In genomic region chr11:101589444-101589843, GRCm38 (mm10) we compare ENCODE assay signal across 9 mouse cellular contexts. TPM values are rescaled to one million over a fixed set of nuclear protein-coding genes. Genes with fewer than 3 reads are reported as not detected.
DNase-seq lines count a peak whose midpoint lies in the region; ATAC-seq and TF ChIP-seq lines count a peak whose summit lies in the region.
"Had no signal": no experiment of that assay in that cellular context is flagged by ENCODE, and none has a peak within 500 bp of the region (broad histone marks: within the 10 kb centered on the region; RNA-seq: fewer than 3 reads in every experiment).

No protein-coding gene starts in this region.

- no peaks in the 10 kb centered on the region for H3K9me3 ChIP-seq in heart, embryonic 10.5 days
- H3K9me3 ChIP-seq: limb, embryonic 15.5 days had no signal

- no peak for TF ChIP-seq POLR2A in brain, embryonic 14.5 days (IDR thresholded peaks at IDR 0.05; ENCODE audit: borderline replicate concordance, extremely low read depth, insufficient read depth, insufficient read length, poor library complexity, severe bottlenecking)

- no peaks in the 10 kb centered on the region for H3K27me3 ChIP-seq in heart, embryonic 10.5 days (ENCODE audit: insufficient read depth, poor library complexity, severe bottlenecking)
- H3K27me3 ChIP-seq: limb, embryonic 15.5 days had no signal

- H3K4me3 ChIP-seq in heart, embryonic 10.5 days, result no peak overlapping the region
- no peak overlapping the region for H3K4me3 ChIP-seq in layer of hippocampus, adult 2 months
- H3K4me3 ChIP-seq: limb, embryonic 15.5 days had no signal

- no peaks in the 10 kb centered on the region for H3K4me1 ChIP-seq in heart, embryonic 10.5 days
- H3K4me1 ChIP-seq: limb, embryonic 15.5 days had no signal

- DNase-seq in heart, adult 8-10 months (ENCODE audit: low spot score), result peak; percentile 38
- DNase-seq in heart, embryonic 10.5 days (ENCODE audit: low spot score), result no peak
- peak; percentile 56 for DNase-seq in brain, embryonic 14.5 days (ENCODE audit: low read depth)
- peak; percentile 41 for DNase-seq in gastrocnemius, adult 18-20 months (ENCODE audit: low spot score)
- peak; percentile 30 to 80 for DNase-seq in layer of hippocampus, adult 2 months (ENCODE audit: low spot score in 2 of 2)
- DNase-seq in lung, postnatal 36 days, result peak; percentile 76
- peak; percentile 76 to 85 for DNase-seq in spleen, postnatal 4 days (ENCODE audit: low spot score in 2 of 2)

- H3K36me3 ChIP-seq in heart, embryonic 10.5 days, result peaks cover 10% of the 10 kb centered on the region; the same call in 1 of the 2 replicates

- no peak overlapping the region for H3K27ac ChIP-seq in heart, embryonic 10.5 days
- H3K27ac ChIP-seq in layer of hippocampus, adult 2 months, result no peak overlapping the region
- H3K27ac ChIP-seq: limb, embryonic 15.5 days had no signal

- peak; percentile 81 for TF ChIP-seq CTCF in brain, embryonic 14.5 days (IDR thresholded peaks at IDR 0.05; ENCODE audit: borderline replicate concordance, extremely low read depth, insufficient read depth, insufficient read length)
- peak; percentile 94 for TF ChIP-seq CTCF in layer of hippocampus, adult 2 months (conservative IDR thresholded peaks at IDR 0.05)

- WGBS in heart, embryonic 10.5 days, result 30% methylated on average over 5 of the region's 5 CpGs

- peak; percentile 71 for ATAC-seq in CD4-positive, CD25-positive, alpha-beta regulatory T cell, adult 4 months

RNA-seq across cellular contexts. Expression of gene Tmem106a, which starts 7.4 kb away (rescaled TPM):
- 1 to 10 TPM; 3.8 to 6.8 (median 4.1) TPM for total RNA-seq in heart, adult 8-10 months (2022)
- polyA plus RNA-seq in heart, embryonic 10.5 days (2016; fragmentation: Nextera tagmentation; extraction: Ambion mirVana), result 2.7 and 3.0 TPM in 2 replicates
- 10 to 100 TPM; 10.8 to 15.2 TPM for polyA plus RNA-seq in CD4-positive, CD25-positive, alpha-beta regulatory T cell, adult 4 months (2017; shearing (Covaris generic))
- polyA plus RNA-seq in brain, embryonic 14.5 days (2012; rRNA removed), result 3.6 and 5.3 TPM in 2 replicates
- 1 to 10 TPM; 1.5 to 2.4 TPM for total RNA-seq in gastrocnemius, adult 18-20 months (2021)
- 1 to 10 TPM; 2.4 to 4.2 TPM for total RNA-seq in layer of hippocampus, adult 2 months (2021)

RNA-seq across cellular contexts. Expression of gene Gm11634, which starts 9.6 kb away (rescaled TPM):
- total RNA-seq in heart, adult 8-10 months (2022), result not detected
- not detected in 2 replicates for polyA plus RNA-seq in heart, embryonic 10.5 days (2016; fragmentation: Nextera tagmentation; extraction: Ambion mirVana)
- not detected for polyA plus RNA-seq in CD4-positive, CD25-positive, alpha-beta regulatory T cell, adult 4 months (2017; shearing (Covaris generic))
- polyA plus RNA-seq in brain, embryonic 14.5 days (2012; rRNA removed), result not detected in 2 replicates
- total RNA-seq in gastrocnemius, adult 18-20 months (2021), result not detected
- not detected for total RNA-seq in layer of hippocampus, adult 2 months (2021)
- polyA plus RNA-seq: limb, embryonic 15.5 days had no signal

RNA-seq across cellular contexts. Expression of gene Nbr1, which starts 37.5 kb away (rescaled TPM):
- total RNA-seq in heart, adult 8-10 months (2022), result 100 to 1,000 TPM in 1 of 4 experiments, 10 to 100 TPM in 3; 91.5 to 100 (median 96.2) TPM
- 54.1 and 64.6 TPM in 2 replicates for polyA plus RNA-seq in heart, embryonic 10.5 days (2016; fragmentation: Nextera tagmentation; extraction: Ambion mirVana)
- 10 to 100 TPM; 70.0 to 88.4 TPM for polyA plus RNA-seq in CD4-positive, CD25-positive, alpha-beta regulatory T cell, adult 4 months (2017; shearing (Covaris generic))
- polyA plus RNA-seq in brain, embryonic 14.5 days (2012; rRNA removed), result 118 and 119 TPM in 2 replicates
- total RNA-seq in gastrocnemius, adult 18-20 months (2021), result 10 to 100 TPM; 63.0 to 66.2 TPM
- total RNA-seq in layer of hippocampus, adult 2 months (2021), result 100 to 1,000 TPM; 199 to 221 TPM

RNA-seq across cellular contexts. Expression of gene Rdm1, which starts 37.6 kb away (rescaled TPM):
- total RNA-seq in heart, adult 8-10 months (2022), result 10 to 100 TPM; 47.9 to 60.0 (median 55.8) TPM
- polyA plus RNA-seq in heart, embryonic 10.5 days (2016; fragmentation: Nextera tagmentation; extraction: Ambion mirVana), result 24.0 and 26.8 TPM in 2 replicates
- 10 to 100 TPM; 86.2 to 93.4 TPM for polyA plus RNA-seq in CD4-positive, CD25-positive, alpha-beta regulatory T cell, adult 4 months (2017; shearing (Covaris generic))
- 13.7 and 25.0 TPM in 2 replicates for polyA plus RNA-seq in brain, embryonic 14.5 days (2012; rRNA removed)
- 10 to 100 TPM; 30.1 to 31.5 TPM for total RNA-seq in gastrocnemius, adult 18-20 months (2021)
- 1 to 10 TPM; 8.4 to 10.0 TPM for total RNA-seq in layer of hippocampus, adult 2 months (2021)

RNA-seq across cellular contexts. Expression of gene Brca1, which starts 37.7 kb away (rescaled TPM):
- total RNA-seq in heart, adult 8-10 months (2022), result under 1 TPM; 0.22 to 0.57 (median 0.35) TPM
- 13.4 and 14.9 TPM in 2 replicates for polyA plus RNA-seq in heart, embryonic 10.5 days (2016; fragmentation: Nextera tagmentation; extraction: Ambion mirVana)
- 1 to 10 TPM; 3.5 to 4.1 TPM for polyA plus RNA-seq in CD4-positive, CD25-positive, alpha-beta regulatory T cell, adult 4 months (2017; shearing (Covaris generic))
- 4.1 and 5.5 TPM in 2 replicates for polyA plus RNA-seq in brain, embryonic 14.5 days (2012; rRNA removed)
- under 1 TPM in 1 of 2 experiments, not detected in 1; 0.34 TPM for total RNA-seq in gastrocnemius, adult 18-20 months (2021)
- total RNA-seq in layer of hippocampus, adult 2 months (2021), result 1 to 10 TPM; 1.3 TPM
